Mouse (Mus musculus): ENCODE results near the gene Nr1d1. TPM values are rescaled to one million over a fixed set of nuclear protein-coding genes. Genes with fewer than 3 reads are reported as not detected.
A peak's percentile ranks its signal among the peaks of the same experiment; 100 is the strongest.

Nr1d1 gene
- polyA plus RNA-seq, 1 experiment from 2014 or later: 3.5 TPM

- DNase-seq (ENCODE audit: low spot score) (peak; percentile 67), ATAC-seq (replicated peaks; ENCODE audit: low FRiP score, low read depth) (0 out of 2 replicates have a peak, but pooled peaks have one; percentile 4)
- H3K4me1 ChIP-seq (replicated peaks; ENCODE audit: insufficient read depth, low read length): peaks cover 36% of the 10 kb centered on the region
- peaks cover 16% of the 10 kb centered on the region for H3K36me3 ChIP-seq (ENCODE audit: insufficient read depth, low read length)
- WGBS: 20% methylated on average over 39 of the region's 39 CpGs
- H3K27ac ChIP-seq: peak overlapping the region; percentile 78
- H3K4me3 ChIP-seq (replicated peaks; ENCODE audit: low read depth, low read length): 0 out of 2 replicates have a peak overlapping the region, but pooled peaks have one; percentile 5
- no peaks in the 10 kb centered on the region for H3K9me3 ChIP-seq (replicated peaks; ENCODE audit: low read length)
- no peak for TF ChIP-seq CTCF (IDR thresholded peaks at IDR 0.05; ENCODE audit: low read depth)
- peak overlapping the region; percentile 45 for H3K4me2 ChIP-seq (ENCODE audit: low read length)
- no peaks in the 10 kb centered on the region for H3K27me3 ChIP-seq (ENCODE audit: insufficient read depth, low read length)
- H3K9ac ChIP-seq (ENCODE audit: low read depth, low read length): peak overlapping the region; percentile 35
Observed at GRCm38 (mm10) chr11:98768127-98769006, 6.8 kb downstream of the Nr1d1 start.

- DNase-seq (ENCODE audit: low spot score): no peak
- Histone ChIP-seq H3K4me2 (ENCODE audit: low read length) (peak overlapping the region; percentile 45), H3K4me3 (replicated peaks; ENCODE audit: low read depth, low read length) (no peak overlapping the region), H3K36me3 (ENCODE audit: insufficient read depth, low read length) (peaks cover 20% of the 10 kb centered on the region), H3K9me3 (replicated peaks; ENCODE audit: low read length) (no peaks in the 10 kb centered on the region), H3K27ac (peak overlapping the region; percentile 78), H3K9ac (ENCODE audit: low read depth, low read length) (no peak overlapping the region), H3K4me1 (replicated peaks; ENCODE audit: insufficient read depth, low read length) (peaks cover 31% of the 10 kb centered on the region), H3K27me3 (ENCODE audit: insufficient read depth, low read length) (no peaks in the 10 kb centered on the region)
- no peak for TF ChIP-seq CTCF (IDR thresholded peaks at IDR 0.05; ENCODE audit: low read depth)
- ATAC-seq (replicated peaks; ENCODE audit: low FRiP score, low read depth): no peak
- WGBS: 13% methylated on average over 4 of the region's 4 CpGs
Observed at GRCm38 (mm10) chr11:98767713-98768112, 7.4 kb downstream of the Nr1d1 start.

- WGBS: 10% methylated on average over 9 of the region's 9 CpGs
- Histone ChIP-seq H3K4me2 (ENCODE audit: low read length) (peak overlapping the region; percentile 45; the same call in 1 of the 2 replicates), H3K4me3 (replicated peaks; ENCODE audit: low read depth, low read length) (no peak overlapping the region), H3K4me1 (replicated peaks; ENCODE audit: insufficient read depth, low read length) (peaks cover 27% of the 10 kb centered on the region), H3K9ac (ENCODE audit: low read depth, low read length) (0 out of 2 replicates have a peak overlapping the region, but pooled peaks have one; percentile 28), H3K27ac (no peak overlapping the region), H3K27me3 (ENCODE audit: insufficient read depth, low read length) (no peaks in the 10 kb centered on the region), H3K36me3 (ENCODE audit: insufficient read depth, low read length) (peaks cover 20% of the 10 kb centered on the region), H3K9me3 (replicated peaks; ENCODE audit: low read length) (no peaks in the 10 kb centered on the region)
- TF ChIP-seq CTCF (IDR thresholded peaks at IDR 0.05; ENCODE audit: low read depth): no peak
- 0 out of 2 replicates have a peak, but pooled peaks have one; percentile 6 for ATAC-seq (replicated peaks; ENCODE audit: low FRiP score, low read depth)
- DNase-seq (ENCODE audit: low spot score): peak; percentile 65
Observed at GRCm38 (mm10) chr11:98767276-98767675, 7.9 kb downstream of the Nr1d1 start.

GRCm38 (mm10) chr11:98766816-98767215 is 8.3 kb downstream of the Nr1d1 start:
- DNase-seq (ENCODE audit: low spot score) (no peak), ATAC-seq (replicated peaks; ENCODE audit: low FRiP score, low read depth) (0 out of 2 replicates have a peak, but pooled peaks have one; percentile 25)
- no peaks in the 10 kb centered on the region for H3K9me3 ChIP-seq (replicated peaks; ENCODE audit: low read length)
- WGBS: 39% methylated on average over 5 of the region's 5 CpGs
- no peak overlapping the region for H3K9ac ChIP-seq (ENCODE audit: low read depth, low read length)
- H3K4me3 ChIP-seq (replicated peaks; ENCODE audit: low read depth, low read length): no peak overlapping the region
- no peaks in the 10 kb centered on the region for H3K27me3 ChIP-seq (ENCODE audit: insufficient read depth, low read length)
- peaks cover 23% of the 10 kb centered on the region for H3K36me3 ChIP-seq (ENCODE audit: insufficient read depth, low read length)
- H3K4me2 ChIP-seq (ENCODE audit: low read length): 0 out of 2 replicates have a peak overlapping the region, but pooled peaks have one; percentile 45
- H3K27ac ChIP-seq: no peak overlapping the region
- H3K4me1 ChIP-seq (replicated peaks; ENCODE audit: insufficient read depth, low read length): peaks cover 26% of the 10 kb centered on the region; the same call in 1 of the 2 replicates
- TF ChIP-seq CTCF (IDR thresholded peaks at IDR 0.05; ENCODE audit: low read depth): no peak

- DNase-seq (ENCODE audit: low spot score) (no peak), ATAC-seq (replicated peaks; ENCODE audit: low FRiP score, low read depth) (no peak)
- Histone ChIP-seq H3K4me2 (ENCODE audit: low read length) (no peak overlapping the region), H3K4me3 (replicated peaks; ENCODE audit: low read depth, low read length) (no peak overlapping the region), H3K27ac (peak overlapping the region; percentile 36; the same call in 1 of the 2 replicates), H3K9ac (ENCODE audit: low read depth, low read length) (no peak overlapping the region), H3K4me1 (replicated peaks; ENCODE audit: insufficient read depth, low read length) (peaks cover 26% of the 10 kb centered on the region; the same call in 1 of the 2 replicates), H3K27me3 (ENCODE audit: insufficient read depth, low read length) (no peaks in the 10 kb centered on the region), H3K9me3 (replicated peaks; ENCODE audit: low read length) (no peaks in the 10 kb centered on the region), H3K36me3 (ENCODE audit: insufficient read depth, low read length) (peaks cover 24% of the 10 kb centered on the region)
- WGBS: 42% methylated on average over 1 of the region's 2 CpGs
- no peak for TF ChIP-seq CTCF (IDR thresholded peaks at IDR 0.05; ENCODE audit: low read depth)
Observed at GRCm38 (mm10) chr11:98766346-98766745, 8.8 kb downstream of the Nr1d1 start.
